Mouse (Mus musculus) megakaryocyte, adult 5-6 weeks (primary cell): Measurements from ENCODE around the gene Mpnd. TPM values are rescaled to one million over a fixed set of nuclear protein-coding genes. Genes with fewer than 3 reads are reported as not detected.
A peak's percentile ranks its signal among the peaks of the same experiment; 100 is the strongest.

Experiments used
- ATAC-seq: 2 replicates; pipeline ENCODE4 v1.8.0; 2016; ENCODE audit warnings: mild to moderate bottlenecking, inconsistent platforms; ENCODE audit not compliant: poor library complexity, severe bottlenecking
- total RNA-seq, 2 experiments: library from RNA; stranded (forward) in 1 of 2; stranded (reverse) in 1 of 2; fragments of 153-499, 151-499 nt in 1 of 2; fragments of 221-1000, 200-1000 nt in 1 of 2; gene quantifications; 2 replicates each; pipeline versions ENCODE4 v1.2.3 to v1.2.4; 2015 to 2017

Mpnd gene
- total RNA-seq (2015) (23.2 and 28.6 TPM in 2 replicates), total RNA-seq (2017) (95.5 and 112 TPM in 2 replicates)

GRCm38 (mm10) chr17:56005415-56006061, at the start of gene Mpnd, which contains the start of gene Stap2:
TSS of gene Mpnd (plus strand) at chr17:56005711.
TSS of gene Stap2 (minus strand) at chr17:56005584.
- ATAC-seq: no peak

GRCm38 (mm10) chr17:55956129-55956528, 49.4 kb upstream of the Mpnd start:
- no peak for ATAC-seq

GRCm38 (mm10) chr17:55956591-55956990, 48.9 kb upstream of the Mpnd start:
- no peak for ATAC-seq

GRCm38 (mm10) chr17:55957168-55957567, 48.3 kb upstream of the Mpnd start:
- peak; percentile 36 for ATAC-seq

GRCm38 (mm10) chr17:55957726-55958583, 47.6 kb upstream of the Mpnd start:
- no peak for ATAC-seq

GRCm38 (mm10) chr17:55958584-55958886, 47.0 kb upstream of the Mpnd start:
- no peak for ATAC-seq

- peak; percentile 84 for ATAC-seq
Observed at GRCm38 (mm10) chr17:55958918-55959728, 46.4 kb upstream of the Mpnd start, which contains the start of gene Yju2. TSS of gene Yju2 (plus strand) at chr17:55959099.

GRCm38 (mm10) chr17:55959946-55960740, 45.4 kb upstream of the Mpnd start:
- ATAC-seq: no peak

GRCm38 (mm10) chr17:55960791-55961190, 44.7 kb upstream of the Mpnd start:
- ATAC-seq: no peak

GRCm38 (mm10) chr17:55961631-55962030, 43.9 kb upstream of the Mpnd start:
- ATAC-seq: no peak

GRCm38 (mm10) chr17:55963171-55963570, 42.3 kb upstream of the Mpnd start:
- peak; percentile 58 for ATAC-seq

GRCm38 (mm10) chr17:55964496-55964895, 41.0 kb upstream of the Mpnd start:
- ATAC-seq: no peak

GRCm38 (mm10) chr17:55964996-55965395, 40.5 kb upstream of the Mpnd start:
- ATAC-seq: no peak

- no peak for ATAC-seq
Observed at GRCm38 (mm10) chr17:55967186-55967585, 38.3 kb upstream of the Mpnd start.

- ATAC-seq: no peak
Observed at GRCm38 (mm10) chr17:55968210-55968609, 37.3 kb upstream of the Mpnd start.

- ATAC-seq: no peak
Observed at GRCm38 (mm10) chr17:55969560-55969959, 36.0 kb upstream of the Mpnd start.

- ATAC-seq: peak; percentile 48
Observed at GRCm38 (mm10) chr17:55969966-55970891, 35.3 kb upstream of the Mpnd start, which contains the start of gene Shd. TSS of gene Shd (plus strand) at chr17:55970467.

- ATAC-seq: no peak
Observed at GRCm38 (mm10) chr17:55971453-55971852, 34.1 kb upstream of the Mpnd start.

GRCm38 (mm10) chr17:55976255-55976862, 29.2 kb upstream of the Mpnd start:
- peak; percentile 97 for ATAC-seq
